In the genomic region with DNA sequence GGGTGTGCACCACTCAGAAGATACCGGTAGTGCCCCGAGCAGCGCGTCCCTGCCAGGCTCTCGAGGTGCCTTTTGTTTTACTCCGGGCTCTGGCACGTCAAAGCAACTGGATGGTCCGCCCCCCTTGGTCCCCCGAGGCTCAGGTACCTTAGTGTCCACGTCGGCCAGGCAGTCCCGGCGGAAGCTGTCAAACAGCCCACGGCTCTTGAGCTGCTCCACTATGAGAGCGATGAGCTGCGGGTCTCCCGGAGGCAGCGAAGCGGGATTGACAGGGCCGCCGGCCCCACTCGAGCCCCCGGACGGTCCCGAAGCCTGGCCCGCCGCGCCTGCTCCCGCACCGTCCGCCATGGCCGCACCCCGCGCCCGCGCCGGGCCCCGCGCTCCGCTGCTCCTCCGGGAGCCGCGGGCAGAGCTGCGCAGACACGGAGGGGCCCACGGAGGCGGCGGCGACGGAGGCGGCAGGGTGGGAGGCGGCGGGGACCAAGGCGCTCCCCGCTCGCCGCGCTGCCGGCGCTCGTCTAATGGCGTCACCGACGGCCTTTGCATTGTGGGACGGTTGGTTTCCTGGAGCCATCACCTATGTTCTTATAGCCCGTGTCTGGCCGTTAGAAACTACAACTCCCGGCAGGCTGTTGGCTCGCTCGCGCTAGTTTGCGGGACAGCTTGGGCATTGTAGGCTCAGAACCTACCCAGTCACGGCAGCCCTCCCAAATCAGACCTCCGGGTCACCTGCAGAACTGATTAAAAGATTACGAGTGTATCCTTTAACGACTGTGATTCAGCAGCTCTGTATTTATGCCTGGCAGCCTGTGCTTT, we compare ENCODE assay signal across 7 mouse cellular contexts. TPM values are rescaled to one million over a fixed set of nuclear protein-coding genes. Genes with fewer than 3 reads are reported as not detected.
DNase-seq lines count a peak whose midpoint lies in the region; ATAC-seq lines count a peak whose summit lies in the region.

A gene (minus strand): TSS at position 532 of the 816 bp plus-strand sequence.

- H3K4me3 ChIP-seq in embryonic facial prominence, embryonic 10.5 days, result peak within 1 kb of the TSS; percentile 71
- H3K4me3 ChIP-seq in limb, embryonic 10.5 days, result peak within 1 kb of the TSS; percentile 88
- peak within 1 kb of the TSS; percentile 94 for H3K4me3 ChIP-seq in midbrain, embryonic 13.5 days (replicated peaks)

- peaks cover 37% of the 10 kb centered on the region for H3K36me3 ChIP-seq in embryonic facial prominence, embryonic 10.5 days (replicated peaks)
- H3K36me3 ChIP-seq in limb, embryonic 10.5 days, result peaks cover 34% of the 10 kb centered on the region
- H3K36me3 ChIP-seq in midbrain, embryonic 13.5 days, result peaks cover 34% of the 10 kb centered on the region

- DNase-seq in adrenal gland, postnatal 10 days, result peak; percentile 94
- peak; percentile 92 for DNase-seq in embryonic facial prominence, embryonic 10.5 days (ENCODE audit: low spot score)
- DNase-seq in kidney, adult 11 months, result peak; percentile 96
- peak; percentile 87 for DNase-seq in limb, embryonic 10.5 days (ENCODE audit: low spot score)
- peak; percentile 76 for DNase-seq in spleen, adult 12 weeks (ENCODE audit: low spot score)

- H3K9me3 ChIP-seq in embryonic facial prominence, embryonic 10.5 days, result no peaks in the 10 kb centered on the region
- no peaks in the 10 kb centered on the region for H3K9me3 ChIP-seq in limb, embryonic 10.5 days (replicated peaks)
- no peaks in the 10 kb centered on the region for H3K9me3 ChIP-seq in midbrain, embryonic 13.5 days

- H3K27ac ChIP-seq in embryonic facial prominence, embryonic 10.5 days (replicated peaks), result peak within 1 kb of the TSS; percentile 89
- peak within 1 kb of the TSS; percentile 92 for H3K27ac ChIP-seq in limb, embryonic 10.5 days
- peak within 1 kb of the TSS; percentile 75 for H3K27ac ChIP-seq in midbrain, embryonic 13.5 days

- H3K4me1 ChIP-seq in embryonic facial prominence, embryonic 10.5 days, result peaks cover 17% of the 10 kb centered on the region
- peaks cover 8% of the 10 kb centered on the region for H3K4me1 ChIP-seq in limb, embryonic 10.5 days
- peaks cover 30% of the 10 kb centered on the region for H3K4me1 ChIP-seq in midbrain, embryonic 13.5 days (replicated peaks)

- peak within 1 kb of the TSS; percentile 96 for H3K9ac ChIP-seq in midbrain, embryonic 13.5 days (replicated peaks)

- WGBS in embryonic facial prominence, embryonic 10.5 days, result under 1% methylated on average over 76 of the region's 76 CpGs
- WGBS in limb, embryonic 10.5 days, result under 1% methylated on average over 76 of the region's 76 CpGs
- WGBS in midbrain, embryonic 13.5 days, result under 1% methylated on average over 69 of the region's 76 CpGs

- peak within 1 kb of the TSS; percentile 68 for H3K4me2 ChIP-seq in midbrain, embryonic 13.5 days (replicated peaks)

- H3K27me3 ChIP-seq in embryonic facial prominence, embryonic 10.5 days (replicated peaks; ENCODE audit: low read depth, poor library complexity, severe bottlenecking), result no peaks in the 10 kb centered on the region
- H3K27me3 ChIP-seq in limb, embryonic 10.5 days (ENCODE audit: low read depth, poor library complexity, severe bottlenecking), result no peaks in the 10 kb centered on the region
- H3K27me3 ChIP-seq in midbrain, embryonic 13.5 days, result no peaks in the 10 kb centered on the region

- peak; percentile 91 for ATAC-seq in granulocyte monocyte progenitor cell, adult 5-6 weeks (replicated peaks; ENCODE audit: poor library complexity, severe bottlenecking)
- peak; percentile 97 for ATAC-seq in midbrain, embryonic 13.5 days

RNA-seq across cellular contexts. Expression of the gene that starts here (rescaled TPM):
- total RNA-seq in adrenal gland, postnatal 10 days (2021), result 10 to 100 TPM; 58.1 to 61.2 TPM
- polyA plus RNA-seq in embryonic facial prominence, embryonic 10.5 days (2016; fragmentation: Nextera tagmentation; extraction: Ambion mirVana), result 113 and 115 TPM in 2 replicates
- 16.5 and 22.8 TPM in 2 replicates for total RNA-seq in granulocyte monocyte progenitor cell, adult 5-6 weeks (2014; fragmentation: Nextera tagmentation)
- total RNA-seq in granulocyte monocyte progenitor cell, adult 5-6 weeks (2017), result 21.4 and 26.3 TPM in 2 replicates
- 108 and 118 TPM in 2 replicates for polyA plus RNA-seq in limb, embryonic 10.5 days (2016; fragmentation: Nextera tagmentation; extraction: Ambion mirVana)
- 153 and 163 TPM in 2 replicates for polyA plus RNA-seq in midbrain, embryonic 13.5 days (2015; fragmentation: Nextera tagmentation; extraction: Ambion mirVana)

Comparison
In these comparisons a context has a peak if more than half of its experiments do, and no peak if none do; other contexts are left out.
1. Peak in every context shown above with its lines: DNase-seq, ATAC-seq, H3K4me3 ChIP-seq and H3K27ac ChIP-seq.